Mouse (Mus musculus) kidney, postnatal 4 days (tissue): ENCODE results near the gene Cnksr1.
"Not testable (repeated sequence)": the region's sequence is repeated elsewhere in the genome, so short reads cannot be mapped to it uniquely, and the experiment has no call there.

Experiments
- DNase-seq, 2 experiments: peaks; one replicate each; pipeline ENCODE4 v3.0.0; 2021; ENCODE audit warnings: mixed read lengths in 2 of 2

Gene Cnksr1

DNA sequence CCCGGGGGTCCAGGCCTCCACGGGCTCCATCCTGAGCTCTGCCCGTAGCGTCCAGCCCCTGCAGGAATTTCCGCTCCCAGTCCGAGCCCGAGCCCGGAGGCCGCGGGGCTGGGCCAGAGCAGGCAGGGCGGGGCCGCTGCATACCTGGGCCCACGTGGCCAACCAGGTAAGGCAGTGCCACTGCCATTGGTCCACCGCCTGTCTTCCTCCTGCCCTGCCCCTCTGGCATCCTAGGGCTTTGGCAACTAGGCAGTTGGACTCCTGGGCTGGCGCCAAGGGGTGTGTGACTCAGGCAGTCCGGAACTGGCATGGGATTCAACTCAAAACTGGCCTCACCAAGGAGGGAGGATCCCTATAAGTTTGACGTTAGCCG lies at the start of gene Cnksr1:
Cnksr1 (minus strand) TSS at position 121 of the 373 bp plus-strand sequence.
- peak; percentile 80 to 89 for DNase-seq

DNA sequence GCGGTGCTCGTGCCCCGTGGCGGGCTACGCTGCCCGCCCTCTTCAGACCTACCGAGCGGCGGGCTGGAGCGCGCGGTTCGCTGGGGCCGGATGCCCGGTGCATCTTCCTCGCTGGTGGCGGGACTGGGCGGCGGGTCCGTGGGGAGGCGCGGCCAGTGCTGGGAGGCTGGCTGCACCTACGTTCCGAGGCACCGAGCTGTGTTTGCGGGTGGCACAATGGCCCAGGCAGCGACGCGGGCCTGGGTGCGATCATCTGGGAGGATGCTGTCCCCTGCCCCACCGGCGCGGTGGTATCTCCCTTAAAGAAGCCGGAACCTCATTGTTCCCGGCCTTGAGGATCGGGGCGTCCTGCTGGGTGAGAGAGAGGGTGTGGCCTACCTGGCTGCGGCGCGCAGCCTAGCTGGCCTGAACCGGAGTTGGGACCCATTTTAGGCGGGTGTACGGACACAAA lies 49.4 kb upstream of the Cnksr1 start, which contains the start of gene Pdik1l:
Pdik1l (minus strand) TSS at position 321 of the 451 bp plus-strand sequence.
- DNase-seq = peak; percentile 82 to 90

DNA sequence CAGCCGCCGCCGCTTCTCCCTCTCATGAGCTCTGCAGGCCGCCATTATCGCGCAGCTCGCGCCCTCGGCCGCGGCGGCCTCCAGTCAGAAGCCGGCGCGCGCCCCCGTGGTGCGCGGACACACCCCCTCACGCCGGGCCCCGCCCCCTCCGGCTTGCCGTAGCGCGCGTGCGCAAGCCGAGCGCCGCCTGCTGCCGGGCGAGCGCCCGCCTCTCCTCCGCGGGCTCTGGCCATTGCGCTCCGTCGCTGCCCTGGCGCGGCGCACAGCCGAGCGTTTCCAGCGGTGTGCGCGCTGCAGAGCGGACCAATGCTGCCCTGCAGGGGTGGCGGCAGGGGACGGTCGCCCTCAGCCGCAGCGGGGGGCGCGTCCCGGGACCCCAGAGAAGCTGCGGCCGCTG lies 49.0 kb upstream of the Cnksr1 start:
- peak; percentile 97 to 98 for DNase-seq

GRCm38 (mm10) chr4:134286226-134287167 lies 48.3 kb upstream of the Cnksr1 start:
- peak; percentile 20 to 55 for DNase-seq

GRCm38 (mm10) chr4:134284942-134285341 lies 46.7 kb upstream of the Cnksr1 start:
- no peak for DNase-seq

- peak in 1 of 2 experiments; percentile 51 for DNase-seq
Measured at GRCm38 (mm10) chr4:134273417-134274345, 35.5 kb upstream of the Cnksr1 start.

GRCm38 (mm10) chr4:134272731-134273416 lies 34.7 kb upstream of the Cnksr1 start:
- DNase-seq = no peak

- DNase-seq = no peak
Measured at GRCm38 (mm10) chr4:134271979-134272378, 33.8 kb upstream of the Cnksr1 start.

DNA sequence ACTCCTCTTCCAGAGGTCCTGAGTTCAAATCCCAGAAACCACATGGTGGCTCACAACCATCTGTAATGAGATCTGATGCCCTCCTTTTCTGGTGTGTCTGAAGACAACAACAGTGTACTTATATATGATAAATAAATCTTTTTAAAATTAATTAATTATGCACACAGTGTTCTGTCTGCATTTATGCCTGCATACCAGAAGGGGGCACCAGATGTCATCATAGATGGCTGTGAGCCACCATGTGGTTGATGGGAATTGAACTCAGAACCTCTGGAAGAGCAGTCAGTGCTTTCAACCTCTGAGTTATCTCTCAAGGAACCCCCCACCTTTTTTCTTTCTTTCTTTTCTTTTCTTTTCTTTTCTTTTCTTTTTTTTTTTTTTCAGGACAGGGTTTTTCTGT lies 31.4 kb upstream of the Cnksr1 start:
- DNase-seq = not testable (repeated sequence)

DNA sequence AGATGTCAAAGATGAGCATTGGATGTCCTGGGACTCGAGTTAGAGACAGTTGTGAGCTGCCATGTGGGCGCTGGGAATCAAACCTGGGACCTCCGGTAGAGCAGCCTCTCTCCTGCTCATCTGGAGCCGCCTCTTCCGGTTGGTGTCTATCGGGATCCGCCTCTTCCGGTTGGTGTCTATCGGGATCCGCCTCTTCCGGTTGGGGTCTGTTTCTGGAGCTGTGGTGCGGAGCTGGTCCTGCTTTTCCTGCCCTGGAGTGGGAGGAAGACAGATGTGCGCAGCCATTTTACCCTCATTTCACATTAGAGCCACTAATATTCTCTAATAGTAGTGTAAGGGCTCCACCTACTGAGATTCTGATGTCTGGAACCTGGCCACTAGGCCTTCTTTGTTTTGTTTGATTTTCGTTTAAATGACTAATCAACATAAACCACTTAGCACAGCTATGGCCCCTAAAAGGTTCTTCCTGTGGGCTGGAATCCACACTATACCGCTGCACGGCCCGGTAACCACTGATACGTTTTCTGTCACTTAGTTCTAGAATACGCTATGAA lies 30.0 kb upstream of the Cnksr1 start:
- DNase-seq = no peak

DNA sequence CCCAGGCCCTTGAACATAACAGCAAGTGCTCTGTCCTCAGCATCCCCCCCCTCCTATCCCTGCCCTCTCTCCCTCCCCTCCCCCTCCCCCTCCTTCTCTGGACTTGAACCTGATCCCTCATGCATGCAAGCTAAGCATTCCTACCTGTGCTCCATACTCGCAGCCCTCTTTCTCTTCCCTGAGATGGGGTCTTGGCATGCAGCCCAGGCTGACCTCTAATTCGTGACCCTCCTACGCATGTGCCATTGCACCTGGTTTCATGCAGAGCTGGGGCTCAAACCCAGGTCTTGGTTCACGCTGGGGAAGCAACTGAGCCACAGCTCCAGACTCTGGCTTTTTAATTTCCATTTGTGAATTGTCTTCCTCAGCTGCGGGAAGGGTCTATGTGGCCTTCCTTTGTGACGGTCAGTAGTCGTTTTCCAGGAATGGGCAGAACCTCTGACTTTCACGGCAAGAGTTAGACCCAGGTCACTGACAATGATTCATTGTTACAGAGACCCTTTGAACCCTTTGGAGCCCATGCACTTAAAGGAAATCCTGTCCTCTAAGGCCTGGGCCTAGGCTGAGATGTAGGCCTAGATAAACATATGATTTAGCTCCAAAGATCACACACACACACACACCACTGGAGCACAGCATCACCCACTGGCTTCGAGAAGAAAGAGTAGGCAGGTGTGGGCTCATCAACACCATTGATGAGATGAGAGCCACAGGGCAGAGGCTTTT lies 27.8 kb upstream of the Cnksr1 start:
- DNase-seq = peak; percentile 27 to 38

- peak; percentile 85 to 89 for DNase-seq
Measured at GRCm38 (mm10) chr4:134263191-134263590, 25.0 kb upstream of the Cnksr1 start.

DNA sequence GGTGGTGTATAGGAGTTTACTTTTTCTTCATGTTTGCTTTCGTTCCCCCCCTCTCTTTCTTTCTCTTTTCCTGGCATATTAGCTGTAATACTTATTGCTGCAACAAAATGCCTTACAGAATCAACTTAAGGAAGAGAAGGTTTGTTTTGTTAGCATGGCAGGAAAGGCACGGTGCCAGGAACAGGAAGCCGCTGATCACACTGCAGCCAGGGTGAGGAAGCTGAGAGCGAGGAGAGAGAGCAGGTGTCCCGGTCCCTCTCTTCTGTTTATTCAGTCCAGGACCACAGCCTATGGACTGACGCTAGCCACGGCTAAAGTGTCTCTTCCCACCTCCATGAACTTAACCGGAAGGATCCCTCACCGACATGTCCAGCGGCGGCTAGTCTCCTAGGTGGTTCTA lies 20.2 kb upstream of the Cnksr1 start:
- peak in 1 of 2 experiments; percentile 49 for DNase-seq

DNA sequence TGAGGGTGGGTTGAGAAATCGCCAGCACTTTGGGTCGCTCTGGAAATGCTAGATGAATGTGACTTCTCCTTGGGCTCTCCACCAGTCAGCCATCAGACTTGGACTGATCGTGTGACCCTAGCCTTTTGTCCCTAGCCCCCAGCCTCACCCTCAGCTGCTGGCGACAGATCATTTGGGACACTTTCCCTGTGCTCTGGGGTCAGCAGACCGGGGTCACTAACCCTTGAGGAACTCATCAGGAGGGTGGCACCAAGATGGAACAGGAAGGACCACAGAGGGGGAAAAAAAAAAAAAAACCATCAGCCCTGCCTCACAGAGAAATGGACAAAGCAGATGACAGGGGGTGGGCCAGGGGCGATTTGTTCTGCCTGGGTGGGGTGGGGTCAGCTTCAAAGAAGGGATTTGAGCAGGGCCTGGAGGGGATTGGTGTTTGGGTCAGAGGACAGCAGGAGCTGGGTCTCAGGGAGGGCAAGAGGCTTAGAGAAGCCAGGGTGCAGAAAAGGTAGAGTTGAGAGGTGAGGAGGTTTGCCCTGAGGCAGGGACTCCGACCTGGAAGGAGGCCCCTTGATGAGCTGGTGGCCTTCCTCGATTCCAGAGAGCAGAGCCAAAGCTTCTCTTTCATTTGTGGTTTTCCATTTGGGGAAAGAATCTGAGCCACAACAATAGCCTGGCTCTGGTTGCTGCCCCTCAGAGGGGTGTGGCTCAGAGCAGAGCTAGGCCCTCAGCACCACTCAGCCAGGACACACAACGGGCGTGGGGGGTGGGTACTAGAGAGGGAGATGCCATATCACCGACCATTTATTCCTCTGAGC lies 19.2 kb upstream of the Cnksr1 start:
- no peak for DNase-seq

- DNase-seq = peak; percentile 35 to 54
Measured at GRCm38 (mm10) chr4:134256407-134257197, 18.4 kb upstream of the Cnksr1 start.

GRCm38 (mm10) chr4:134255854-134256253 lies 17.7 kb upstream of the Cnksr1 start:
- DNase-seq = peak; percentile 28 to 56

GRCm38 (mm10) chr4:134254835-134255234 lies 16.6 kb upstream of the Cnksr1 start:
- no peak for DNase-seq

GRCm38 (mm10) chr4:134253722-134254324 lies 15.6 kb upstream of the Cnksr1 start, which contains the start of gene Grrp1:
Grrp1 (minus strand) TSS chr4:134254106.
- peak; percentile 49 to 64 for DNase-seq
